Mouse (Mus musculus) cortical plate, adult 2 months (tissue): Measurements from ENCODE around the gene Chtop. TPM values are rescaled to one million over a fixed set of nuclear protein-coding genes. Genes with fewer than 3 reads are reported as not detected.

Experiments used
- H3K27ac ChIP-seq: fragments of 200-500 bp; 2 replicates; pipeline ENCODE4 v1.5.1; 2012; ENCODE audit warnings: low read length, control low read depth, inconsistent platforms; ENCODE audit not compliant: insufficient read depth
- H3K4me1 ChIP-seq: fragments of 200-500 bp; 2 replicates; pipeline ENCODE4 v1.6.1; 2011; ENCODE audit warnings: low read length; ENCODE audit not compliant: control insufficient read depth, insufficient read depth
- H3K4me3 ChIP-seq: fragments of 200-500 bp; 2 replicates; pipeline ENCODE4 v1.5.1; 2011; ENCODE audit warnings: mild to moderate bottlenecking, low read length, control low read depth; ENCODE audit not compliant: insufficient read depth
- CTCF ChIP-seq: fragments of 200-500 bp; IDR thresholded peaks from 2 replicates; pipeline ENCODE4 v1.5.1; 2011; ENCODE audit warnings: mild to moderate bottlenecking, control low read depth, low read length; ENCODE audit not compliant: insufficient read depth; ENCODE audit errors: extremely low read depth
- POLR2A ChIP-seq: fragments of 200-500 bp; IDR thresholded peaks from 2 replicates; pipeline ENCODE4 v1.6.1; 2011; ENCODE audit warnings: mild to moderate bottlenecking, low read length, control low read depth; ENCODE audit not compliant: insufficient read depth; ENCODE audit errors: extremely low read depth
- polyA plus RNA-seq: library from polyadenylated mRNA; depleted of rRNA; stranded (reverse); fragments of >200 nt; gene quantifications from 2 replicates; pipeline ENCODE4 v1.2.3, GENCODE M21; 2012; rRNA removed

Chtop gene
- polyA plus RNA-seq, 1 experiment: 126 TPM

GRCm38 (mm10) chr3:90451396-90452095, 57.8 kb downstream of the Chtop start:
- no peak overlapping the region for H3K4me3 ChIP-seq
- H3K4me1 ChIP-seq: peaks cover 2% of the 10 kb centered on the region; the same call in 1 of the 2 replicates
- TF ChIP-seq CTCF: no peak
- TF ChIP-seq POLR2A: no peak
- no peak overlapping the region for H3K27ac ChIP-seq

GRCm38 (mm10) chr3:90450874-90451273, 58.4 kb downstream of the Chtop start:
- TF ChIP-seq POLR2A: no peak
- no peak for TF ChIP-seq CTCF
- no peak overlapping the region for H3K27ac ChIP-seq
- no peak overlapping the region for H3K4me3 ChIP-seq
- peaks cover 2% of the 10 kb centered on the region; the same call in 1 of the 2 replicates for H3K4me1 ChIP-seq

Other genes starting within 250 kb of the Chtop start
- 40.4 and 47.3 TPM in 2 replicates for gene Dennd4b, start 244.3 kb downstream of the Chtop start, polyA plus RNA-seq
- gene Gatad2b, start 216.3 kb downstream of the Chtop start, polyA plus RNA-seq: 33.2 and 35.4 TPM in 2 replicates
- 6.8 and 9.4 TPM in 2 replicates for gene Slc27a3, start 119.6 kb downstream of the Chtop start, polyA plus RNA-seq
- 44.8 and 46.1 TPM in 2 replicates for gene Ints3, start 75.9 kb downstream of the Chtop start, polyA plus RNA-seq
- 3.3 and 4.7 TPM in 2 replicates for gene Npr1, start 43.6 kb downstream of the Chtop start, polyA plus RNA-seq
- 78.7 and 79.5 TPM in 2 replicates for gene Ilf2, start 33.4 kb downstream of the Chtop start, polyA plus RNA-seq
- gene Snapin, start 18.5 kb downstream of the Chtop start, polyA plus RNA-seq: 65.0 and 73.2 TPM in 2 replicates
- gene S100a1, start 4.9 kb upstream of the Chtop start, polyA plus RNA-seq: 265 and 281 TPM in 2 replicates
- gene S100a13, start 4.9 kb upstream of the Chtop start, polyA plus RNA-seq: 74.0 and 74.6 TPM in 2 replicates
- not detected in 2 replicates for gene S100a14, start 17.4 kb upstream of the Chtop start, polyA plus RNA-seq
- gene S100a16, start 27.8 kb upstream of the Chtop start, polyA plus RNA-seq: 116 and 134 TPM in 2 replicates
- 1.9 and 2.0 TPM in 2 replicates for gene S100a3, start 51.1 kb upstream of the Chtop start, polyA plus RNA-seq
- not detected in 2 replicates for gene S100a2, start 80.7 kb upstream of the Chtop start, polyA plus RNA-seq
- not detected in 2 replicates for gene Gm42674, start 92.4 kb upstream of the Chtop start, polyA plus RNA-seq
- 10.9 and 13.4 TPM in 2 replicates for gene S100a4, start 94.3 kb upstream of the Chtop start, polyA plus RNA-seq
- gene S100a5, start 99.0 kb upstream of the Chtop start, polyA plus RNA-seq: not detected in 2 replicates
- 51.5 and 66.4 TPM in 2 replicates for gene S100a6, start 103.4 kb upstream of the Chtop start, polyA plus RNA-seq
- 1.0 and 1.1 TPM in 2 replicates for gene S100a7a, start 144.5 kb upstream of the Chtop start, polyA plus RNA-seq
- gene S100a8, start 159.5 kb upstream of the Chtop start, polyA plus RNA-seq: 0.95 and 1.8 TPM in 2 replicates
- gene S100a9, start 186.2 kb upstream of the Chtop start, polyA plus RNA-seq: 1.6 and 2.2 TPM in 2 replicates
- not detected in 2 replicates for gene Pglyrp4, start 217.4 kb upstream of the Chtop start, polyA plus RNA-seq